Mouse (Mus musculus) hindbrain, embryonic 14.5 days (tissue): ENCODE measurements at regions not wholly inside any gene's neighbourhood (a gene's known extent, or its start where the extent isn't known, plus 50 kb on each side); places are given as distances from the start of the nearest gene placed in this dataset.

Experiments
- ATAC-seq: fragments of 200-750 bp; cut with Nextera tagmentation; 2 replicates; pipeline ENCODE4 v1.8.0; 2017; ENCODE audit warnings: moderate number of reproducible peaks, mild to moderate bottlenecking, moderate TSS enrichment, moderate library complexity; ENCODE audit not compliant: low FRiP score
- DNase-seq: peaks from one replicate; pipeline ENCODE4 v3.0.0-alpha.2; 2015; ENCODE audit warnings: low spot score
- H3K27ac ChIP-seq: fragments of 300-500 bp; sonication (generic); 2 replicates; pipeline ENCODE4 v1.5.1; 2014; ENCODE audit warnings: mild to moderate bottlenecking, moderate library complexity
- H3K27me3 ChIP-seq: fragments of 300-500 bp; sonication (generic); 2 replicates; pipeline ENCODE4 v1.6.1; 2014; ENCODE audit warnings: mild to moderate bottlenecking, low read length, mixed read lengths; ENCODE audit not compliant: control insufficient read depth, insufficient read depth
- H3K36me3 ChIP-seq: fragments of 300-500 bp; sonication (generic); replicated peaks from 2 replicates; pipeline ENCODE4 v1.6.1; 2014; ENCODE audit not compliant: control insufficient read depth, insufficient read depth
- H3K4me1 ChIP-seq: fragments of 300-500 bp; sonication (generic); replicated peaks from 2 replicates; pipeline ENCODE4 v1.6.1; 2014; ENCODE audit warnings: antibody characterized with exemption, low read length, mixed read lengths; ENCODE audit not compliant: control insufficient read depth, insufficient read depth
- H3K4me2 ChIP-seq: fragments of 300-500 bp; sonication (generic); replicated peaks from 2 replicates; pipeline ENCODE4 v1.6.1; 2014; ENCODE audit warnings: mild to moderate bottlenecking, moderate library complexity
- H3K4me3 ChIP-seq: fragments of 300-500 bp; sonication (generic); replicated peaks from 2 replicates; pipeline ENCODE4 v1.5.1; 2014; ENCODE audit warnings: mild to moderate bottlenecking, low read length
- H3K9ac ChIP-seq: fragments of 300-500 bp; sonication (generic); 2 replicates; pipeline ENCODE4 v1.6.1; 2014
- H3K9me3 ChIP-seq: fragments of 300-500 bp; sonication (generic); 2 replicates; pipeline ENCODE4 v1.6.1; 2016; ENCODE audit warnings: low read length; ENCODE audit not compliant: control insufficient read depth
- WGBS: fragments of 180-500 bp; shearing (Covaris S2); extraction: QIAGEN DNeasy Blood & Tissue Kit; methylation state at CpG from one replicate; pipeline ENCODE4 v1.1.7; 2014; 5-methylcytosine and 5-hydroxymethylcytosine counted together

- ATAC-seq: no peak
- no peaks in the 10 kb centered on the region for H3K27me3 ChIP-seq
- H3K4me1 ChIP-seq: no peaks in the 10 kb centered on the region
- no peaks in the 10 kb centered on the region for H3K36me3 ChIP-seq
- no peak overlapping the region for H3K9ac ChIP-seq
- 84% methylated on average over 2 of the region's 2 CpGs for WGBS
- no peak overlapping the region for H3K4me2 ChIP-seq
- H3K27ac ChIP-seq: no peak overlapping the region
- no peak for DNase-seq
- H3K9me3 ChIP-seq: no peaks in the 10 kb centered on the region
- H3K4me3 ChIP-seq: no peak overlapping the region
Measured at GRCm38 (mm10) chr17:51278094-51278493, 98.9 kb upstream of the Tbc1d5 start.

- no peak overlapping the region for H3K27ac ChIP-seq
- DNase-seq: no peak
- no peak overlapping the region for H3K4me2 ChIP-seq
- H3K4me3 ChIP-seq: no peak overlapping the region
- H3K4me1 ChIP-seq: no peaks in the 10 kb centered on the region
- no peaks in the 10 kb centered on the region for H3K27me3 ChIP-seq
- H3K9me3 ChIP-seq: no peaks in the 10 kb centered on the region
- no peak for ATAC-seq
- H3K36me3 ChIP-seq: no peaks in the 10 kb centered on the region
- no peak overlapping the region for H3K9ac ChIP-seq
Measured at GRCm38 (mm10) chr17:51277161-51277560, 98.0 kb upstream of the Tbc1d5 start.

GRCm38 (mm10) chr17:51272025-51272424, 92.9 kb upstream of the Tbc1d5 start:
- no peak for ATAC-seq
- 91% methylated on average over 1 of the region's 1 CpGs for WGBS

GRCm38 (mm10) chr17:51262946-51263345, 83.8 kb upstream of the Tbc1d5 start:
- Histone ChIP-seq H3K4me2 (no peak overlapping the region), H3K9me3 (no peaks in the 10 kb centered on the region), H3K27me3 (no peaks in the 10 kb centered on the region), H3K9ac (no peak overlapping the region), H3K27ac (no peak overlapping the region), H3K4me3 (no peak overlapping the region), H3K36me3 (no peaks in the 10 kb centered on the region), H3K4me1 (no peaks in the 10 kb centered on the region)
- 63% methylated on average over 3 of the region's 3 CpGs for WGBS
- no peak for ATAC-seq
- no peak for DNase-seq

More at GRCm38 (mm10) chr17:51272025-51272424, 92.9 kb upstream of the Tbc1d5 start:
- Histone ChIP-seq H3K27me3 (no peaks in the 10 kb centered on the region), H3K36me3 (no peaks in the 10 kb centered on the region), H3K4me2 (no peak overlapping the region), H3K27ac (no peak overlapping the region), H3K4me3 (no peak overlapping the region), H3K4me1 (no peaks in the 10 kb centered on the region), H3K9ac (no peak overlapping the region), H3K9me3 (no peaks in the 10 kb centered on the region)
- DNase-seq: no peak

- no peaks in the 10 kb centered on the region for H3K27me3 ChIP-seq
- H3K36me3 ChIP-seq: no peaks in the 10 kb centered on the region
- no peaks in the 10 kb centered on the region for H3K9me3 ChIP-seq
- no peaks in the 10 kb centered on the region for H3K4me1 ChIP-seq
- H3K27ac ChIP-seq: no peak overlapping the region
- no peak overlapping the region for H3K4me3 ChIP-seq
- no peak for DNase-seq
- no peak overlapping the region for H3K9ac ChIP-seq
- ATAC-seq: no peak
- no peak overlapping the region for H3K4me2 ChIP-seq
Measured at GRCm38 (mm10) chr17:51262404-51262803, 83.3 kb upstream of the Tbc1d5 start.

- WGBS: 93% methylated on average over 5 of the region's 5 CpGs
- DNase-seq: no peak
Measured at GRCm38 (mm10) chr17:51258316-51258715, 79.2 kb upstream of the Tbc1d5 start.

GRCm38 (mm10) chr17:51248543-51248942, 69.4 kb upstream of the Tbc1d5 start:
- H3K9me3 ChIP-seq: no peaks in the 10 kb centered on the region
- H3K4me3 ChIP-seq: no peak overlapping the region
- H3K4me2 ChIP-seq: no peak overlapping the region
- H3K4me1 ChIP-seq: no peaks in the 10 kb centered on the region
- no peak overlapping the region for H3K9ac ChIP-seq
- ATAC-seq (no peak), DNase-seq (no peak)
- H3K27me3 ChIP-seq: no peaks in the 10 kb centered on the region
- H3K27ac ChIP-seq: no peak overlapping the region
- no peaks in the 10 kb centered on the region for H3K36me3 ChIP-seq
- 73% methylated on average over 6 of the region's 6 CpGs for WGBS

More at GRCm38 (mm10) chr17:51258316-51258715, 79.2 kb upstream of the Tbc1d5 start:
- H3K27ac ChIP-seq: no peak overlapping the region
- H3K4me2 ChIP-seq: no peak overlapping the region
- H3K4me3 ChIP-seq: no peak overlapping the region
- no peaks in the 10 kb centered on the region for H3K9me3 ChIP-seq
- H3K9ac ChIP-seq: no peak overlapping the region
- ATAC-seq: no peak
- no peaks in the 10 kb centered on the region for H3K36me3 ChIP-seq
- no peaks in the 10 kb centered on the region for H3K4me1 ChIP-seq
- H3K27me3 ChIP-seq: no peaks in the 10 kb centered on the region

- Histone ChIP-seq H3K27ac (no peak overlapping the region), H3K36me3 (no peaks in the 10 kb centered on the region), H3K4me3 (no peak overlapping the region), H3K9me3 (no peaks in the 10 kb centered on the region), H3K27me3 (no peaks in the 10 kb centered on the region), H3K4me1 (no peaks in the 10 kb centered on the region), H3K9ac (no peak overlapping the region), H3K4me2 (no peak overlapping the region)
- DNase-seq (no peak), ATAC-seq (no peak)
- 77% methylated on average over 3 of the region's 3 CpGs for WGBS
Measured at GRCm38 (mm10) chr17:51246038-51246437, 66.9 kb upstream of the Tbc1d5 start.

GRCm38 (mm10) chr17:51240360-51240993, 61.3 kb upstream of the Tbc1d5 start:
- Histone ChIP-seq H3K27me3 (no peaks in the 10 kb centered on the region), H3K27ac (no peak overlapping the region), H3K4me3 (no peak overlapping the region), H3K4me2 (no peak overlapping the region), H3K9me3 (no peaks in the 10 kb centered on the region), H3K9ac (no peak overlapping the region), H3K4me1 (no peaks in the 10 kb centered on the region), H3K36me3 (no peaks in the 10 kb centered on the region)
- DNase-seq: no peak
- no peak for ATAC-seq
- WGBS: 68% methylated on average over 4 of the region's 5 CpGs

GRCm38 (mm10) chr17:51239465-51239864, 60.3 kb upstream of the Tbc1d5 start:
- no peaks in the 10 kb centered on the region for H3K9me3 ChIP-seq
- no peaks in the 10 kb centered on the region for H3K27me3 ChIP-seq
- H3K36me3 ChIP-seq: no peaks in the 10 kb centered on the region
- ATAC-seq (no peak), DNase-seq (no peak)
- no peak overlapping the region for H3K27ac ChIP-seq
- H3K9ac ChIP-seq: no peak overlapping the region
- H3K4me3 ChIP-seq: no peak overlapping the region
- H3K4me2 ChIP-seq: no peak overlapping the region
- 72% methylated on average over 3 of the region's 3 CpGs for WGBS
- no peaks in the 10 kb centered on the region for H3K4me1 ChIP-seq
